Mouse (Mus musculus) lung, embryonic 14.5 days (tissue): Measurements from ENCODE around the gene Wbp11. TPM values are rescaled to one million over a fixed set of nuclear protein-coding genes. Genes with fewer than 3 reads are reported as not detected.

Experiments
- ATAC-seq: fragments of 200-750 bp; cut with Nextera tagmentation; 2 replicates; pipeline ENCODE4 v1.8.0; 2017; ENCODE audit warnings: mild to moderate bottlenecking, moderate TSS enrichment, moderate library complexity; ENCODE audit not compliant: insufficient read depth
- DNase-seq: peaks from one replicate; pipeline ENCODE4 v3.0.0-alpha.2; 2015
- H3K27ac ChIP-seq: fragments of 300-500 bp; sonication (generic); 2 replicates; pipeline ENCODE4 v1.5.1; 2014; ENCODE audit warnings: low read depth, mild to moderate bottlenecking, moderate library complexity
- H3K27me3 ChIP-seq: fragments of 300-500 bp; sonication (generic); 2 replicates; pipeline ENCODE4 v1.6.1; 2014; ENCODE audit warnings: low read length, control low read depth; ENCODE audit not compliant: insufficient read depth
- H3K36me3 ChIP-seq: fragments of 300-500 bp; sonication (generic); 2 replicates; pipeline ENCODE4 v1.6.1; 2014; ENCODE audit warnings: control low read depth; ENCODE audit not compliant: insufficient read depth
- H3K4me1 ChIP-seq: fragments of 300-500 bp; sonication (generic); 2 replicates; pipeline ENCODE4 v1.6.1; 2014; ENCODE audit warnings: antibody characterized with exemption, control low read depth; ENCODE audit not compliant: insufficient read depth
- H3K4me2 ChIP-seq: fragments of 300-500 bp; sonication (generic); 2 replicates; pipeline ENCODE4 v1.6.1; 2014; ENCODE audit warnings: mild to moderate bottlenecking
- H3K4me3 ChIP-seq: fragments of 300-500 bp; sonication (generic); 2 replicates; pipeline ENCODE4 v1.5.1; 2014; ENCODE audit warnings: low read depth, low read length
- H3K9ac ChIP-seq: fragments of 300-500 bp; sonication (generic); 2 replicates; pipeline ENCODE4 v1.6.1; 2014
- H3K9me3 ChIP-seq: fragments of 300-500 bp; sonication (generic); 2 replicates; pipeline ENCODE4 v1.6.1; 2016; ENCODE audit warnings: low read depth, low read length, control low read depth
- CTCF ChIP-seq: IDR thresholded peaks from 2 replicates; pipeline ENCODE4 v1.5.1; 2016; ENCODE audit warnings: antibody characterized with exemption, low read depth
- WGBS: fragments of 180-500 bp; shearing (Covaris S2); extraction: QIAGEN DNeasy Blood & Tissue Kit; methylation state at CpG from one replicate; pipeline ENCODE4 v1.1.7; 2014; 5-methylcytosine and 5-hydroxymethylcytosine counted together
- polyA plus RNA-seq: library from polyadenylated mRNA; unstranded; fragments of >200 nt; fragmentation: Nextera tagmentation; extraction: Ambion mirVana; gene quantifications from 2 replicates; pipeline ENCODE4 v1.2.1, GENCODE M21; 2014

The Wbp11 gene
- polyA plus RNA-seq, 1 experiment from 2014 or later = 134 TPM

DNA sequence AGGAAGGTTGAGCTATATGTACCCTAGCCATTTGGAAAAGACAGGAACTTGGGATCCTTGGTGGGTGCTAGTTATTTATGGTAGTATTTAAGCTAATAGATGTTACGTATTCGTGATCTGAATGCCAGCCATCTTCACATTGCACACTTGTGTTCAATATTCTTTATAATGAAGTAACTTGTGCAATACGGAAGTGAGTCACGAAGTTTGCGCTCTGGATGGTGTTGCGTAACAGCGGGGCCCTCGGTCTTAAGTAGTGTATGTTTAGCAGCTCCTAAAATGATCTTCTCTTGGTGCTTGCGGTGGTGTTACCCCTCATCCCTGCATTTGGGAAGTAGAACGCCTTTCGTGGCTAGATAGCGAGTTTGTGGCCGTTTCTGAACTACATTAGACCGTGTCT, 19.0 kb downstream of the Wbp11 start:
- Histone ChIP-seq H3K27ac (no peak overlapping the region), H3K4me1 (peaks cover 10% of the 10 kb centered on the region; the same call in 1 of the 2 replicates), H3K9me3 (no peaks in the 10 kb centered on the region), H3K36me3 (peaks cover 27% of the 10 kb centered on the region), H3K4me3 (peak overlapping the region; percentile 83), H3K4me2 (peak overlapping the region; percentile 95), H3K9ac (peak overlapping the region; percentile 68), H3K27me3 (no peaks in the 10 kb centered on the region)
- WGBS = 15% methylated on average over 14 of the region's 14 CpGs
- DNase-seq = peak; percentile 83
- no peak for TF ChIP-seq CTCF
- ATAC-seq = no peak

DNA sequence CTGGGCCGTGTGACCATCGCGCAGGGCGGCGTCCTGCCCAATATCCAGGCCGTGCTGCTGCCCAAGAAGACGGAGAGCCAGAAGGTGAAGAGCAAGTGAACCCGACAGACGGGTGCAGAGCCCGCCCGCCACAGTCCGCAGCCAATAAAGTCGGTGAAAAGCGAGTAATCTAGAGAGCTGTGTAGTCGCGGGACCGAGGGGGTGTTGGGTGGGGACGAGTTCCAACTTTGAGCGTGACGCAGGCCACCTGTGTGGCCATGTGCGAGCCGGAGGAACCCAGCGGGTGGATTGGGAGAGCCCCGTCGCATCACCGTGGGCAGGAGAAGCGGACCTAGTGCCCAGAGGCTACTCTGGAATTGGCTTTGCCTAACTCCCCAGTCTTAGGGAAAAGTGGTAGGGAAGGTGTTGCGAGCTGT, 19.4 kb downstream of the Wbp11 start:
- DNase-seq = peak; percentile 31
- no peak for TF ChIP-seq CTCF

DNA sequence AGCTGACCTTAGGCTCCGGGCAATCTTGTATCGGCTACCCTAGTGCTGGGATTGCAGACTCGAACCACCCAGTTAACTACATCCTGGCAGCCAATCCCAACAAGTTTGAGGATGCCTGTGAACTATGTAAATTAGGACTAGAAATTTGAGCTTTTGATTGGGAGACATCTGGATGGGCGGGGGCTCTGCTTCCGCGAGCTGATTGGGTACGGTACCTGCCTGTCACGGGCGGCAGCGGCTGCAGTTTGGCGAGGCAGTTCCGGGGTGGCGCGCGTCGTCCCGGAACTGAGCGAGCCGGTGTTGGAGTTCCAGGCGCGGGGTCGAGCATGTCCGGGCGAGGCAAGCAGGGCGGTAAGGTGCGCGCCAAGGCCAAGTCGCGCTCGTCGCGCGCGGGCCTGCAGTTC, 20.0 kb downstream of the Wbp11 start, which contains the start of gene H2afj:
Gene H2afj, plus strand, starts transcription at position 231 of the 404 bp plus-strand sequence.
- WGBS = under 1% methylated on average over 34 of the region's 34 CpGs
- Histone ChIP-seq H3K36me3 (peaks cover 16% of the 10 kb centered on the region), H3K9ac (peak within 1 kb of the TSS; percentile 68), H3K4me1 (peaks cover 15% of the 10 kb centered on the region), H3K4me3 (peak within 1 kb of the TSS; percentile 83), H3K27ac (peak within 1 kb of the TSS; percentile 87), H3K27me3 (no peaks in the 10 kb centered on the region), H3K9me3 (no peaks in the 10 kb centered on the region), H3K4me2 (peak within 1 kb of the TSS; percentile 95)
- ATAC-seq (peak; percentile 77), DNase-seq (peak; percentile 99)
- no peak for TF ChIP-seq CTCF

More for the DNA sequence above, 19.4 kb downstream of the Wbp11 start:
- Histone ChIP-seq H3K27me3 (no peaks in the 10 kb centered on the region), H3K4me2 (peak overlapping the region; percentile 95), H3K4me1 (peaks cover 10% of the 10 kb centered on the region; the same call in 1 of the 2 replicates), H3K4me3 (peak overlapping the region; percentile 83), H3K36me3 (peaks cover 22% of the 10 kb centered on the region), H3K9ac (peak overlapping the region; percentile 68), H3K27ac (peak overlapping the region; percentile 54; the same call in 1 of the 2 replicates), H3K9me3 (no peaks in the 10 kb centered on the region)
- WGBS = under 1% methylated on average over 27 of the region's 28 CpGs
- peak; percentile 29 for ATAC-seq

DNA sequence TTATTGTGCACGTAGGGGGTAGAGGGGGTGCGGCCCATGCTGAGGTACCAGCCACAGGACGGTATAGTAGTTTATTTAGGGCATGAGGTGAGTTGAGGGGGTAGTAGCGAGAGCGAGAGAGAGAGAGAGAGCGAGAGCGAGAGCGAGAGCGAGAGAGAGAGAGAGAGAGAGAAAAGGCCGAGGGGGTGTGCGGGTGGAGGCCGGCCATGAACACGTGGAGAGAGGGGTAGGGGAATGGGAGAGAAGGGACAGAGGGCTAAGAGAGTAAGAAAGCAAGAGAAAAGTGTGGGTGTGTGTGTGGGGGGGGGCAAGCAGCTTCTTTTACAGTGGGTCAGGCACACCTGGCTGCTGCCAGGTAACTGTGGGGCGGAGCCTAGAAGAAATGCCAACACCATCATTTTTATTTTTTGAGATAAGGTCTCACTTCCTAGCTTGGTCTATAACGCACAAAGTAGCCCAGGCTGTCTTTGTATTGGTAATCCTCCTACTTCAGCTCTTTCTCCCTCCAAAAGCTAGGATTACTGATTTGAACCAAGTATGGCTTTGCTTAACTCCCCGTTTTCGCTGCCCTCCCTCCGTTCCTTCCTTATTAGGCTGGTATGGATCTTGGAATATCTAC, 20.5 kb downstream of the Wbp11 start:
- Histone ChIP-seq H3K27me3 (no peaks in the 10 kb centered on the region), H3K4me2 (peak overlapping the region; percentile 95), H3K9ac (peak overlapping the region; percentile 41), H3K9me3 (no peaks in the 10 kb centered on the region), H3K36me3 (peaks cover 11% of the 10 kb centered on the region), H3K4me1 (peaks cover 15% of the 10 kb centered on the region), H3K27ac (peak overlapping the region; percentile 87), H3K4me3 (peak overlapping the region; percentile 83)
- TF ChIP-seq CTCF = no peak
- WGBS = 33% methylated on average over 18 of the region's 18 CpGs
- no peak; the same call in 1 of the 2 replicates for ATAC-seq
- peak; percentile 32 for DNase-seq

DNA sequence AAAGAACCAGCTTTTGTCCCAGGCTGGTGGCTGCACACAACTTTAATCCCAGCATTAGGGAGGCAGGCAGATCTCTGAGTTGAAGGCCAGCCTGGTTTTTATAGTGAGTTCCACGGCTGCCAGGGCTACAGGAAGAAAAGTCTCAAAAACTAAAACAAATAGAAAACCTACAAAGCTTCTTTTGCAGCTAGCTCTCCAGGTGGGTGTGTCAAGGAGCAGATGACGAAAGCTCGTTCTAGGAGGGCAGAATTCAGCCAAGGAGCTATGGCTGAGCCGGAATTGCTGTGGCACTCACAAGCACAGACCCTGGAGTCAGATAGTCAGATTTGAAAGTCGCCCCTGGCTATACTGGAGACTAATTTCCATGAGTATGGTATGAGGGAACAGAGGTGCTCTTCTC, 21.2 kb downstream of the Wbp11 start:
- Histone ChIP-seq H3K4me3 (peak overlapping the region; percentile 83; the same call in 1 of the 2 replicates), H3K4me1 (peaks cover 15% of the 10 kb centered on the region), H3K9ac (no peak overlapping the region; the same call in 1 of the 2 replicates), H3K36me3 (peaks cover 4% of the 10 kb centered on the region; the same call in 1 of the 2 replicates), H3K4me2 (peak overlapping the region; percentile 95), H3K27me3 (no peaks in the 10 kb centered on the region), H3K9me3 (no peaks in the 10 kb centered on the region), H3K27ac (peak overlapping the region; percentile 87)
- peak; percentile 67 for DNase-seq
- TF ChIP-seq CTCF = no peak
- no peak for ATAC-seq
- whole genome bisulfite sequencing = 49% methylated on average over 5 of the region's 5 CpGs

DNA sequence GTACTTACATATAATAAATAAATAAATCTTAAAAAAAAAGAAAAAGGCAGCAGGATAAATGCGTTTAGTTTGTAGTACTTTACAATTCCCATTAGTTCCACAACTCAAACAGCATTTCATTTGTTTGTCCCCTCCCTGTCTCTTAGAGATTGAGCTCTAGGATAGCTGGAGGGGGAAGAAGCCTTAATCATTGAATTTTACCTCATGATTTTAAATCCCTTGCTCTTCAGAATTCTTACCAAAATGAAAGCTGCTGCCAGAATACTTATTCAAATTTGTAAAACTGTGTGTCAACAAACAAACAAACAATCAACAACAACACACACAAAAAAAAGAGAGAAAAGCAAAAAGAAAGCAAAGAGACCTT, 22.6 kb downstream of the Wbp11 start:
- peaks cover 15% of the 10 kb centered on the region for H3K4me1 ChIP-seq
- peak overlapping the region; percentile 100; the same call in 1 of the 2 replicates for H3K27ac ChIP-seq
- H3K4me2 ChIP-seq = peak overlapping the region; percentile 92; the same call in 1 of the 2 replicates
- TF ChIP-seq CTCF = no peak
- H3K9ac ChIP-seq = no peak overlapping the region
- H3K36me3 ChIP-seq = no peaks in the 10 kb centered on the region
- H3K27me3 ChIP-seq = no peaks in the 10 kb centered on the region
- H3K4me3 ChIP-seq = no peak overlapping the region
- H3K9me3 ChIP-seq = no peaks in the 10 kb centered on the region
- ATAC-seq = no peak
- WGBS = 74% methylated on average over 1 of the region's 1 CpGs
- no peak for DNase-seq

DNA sequence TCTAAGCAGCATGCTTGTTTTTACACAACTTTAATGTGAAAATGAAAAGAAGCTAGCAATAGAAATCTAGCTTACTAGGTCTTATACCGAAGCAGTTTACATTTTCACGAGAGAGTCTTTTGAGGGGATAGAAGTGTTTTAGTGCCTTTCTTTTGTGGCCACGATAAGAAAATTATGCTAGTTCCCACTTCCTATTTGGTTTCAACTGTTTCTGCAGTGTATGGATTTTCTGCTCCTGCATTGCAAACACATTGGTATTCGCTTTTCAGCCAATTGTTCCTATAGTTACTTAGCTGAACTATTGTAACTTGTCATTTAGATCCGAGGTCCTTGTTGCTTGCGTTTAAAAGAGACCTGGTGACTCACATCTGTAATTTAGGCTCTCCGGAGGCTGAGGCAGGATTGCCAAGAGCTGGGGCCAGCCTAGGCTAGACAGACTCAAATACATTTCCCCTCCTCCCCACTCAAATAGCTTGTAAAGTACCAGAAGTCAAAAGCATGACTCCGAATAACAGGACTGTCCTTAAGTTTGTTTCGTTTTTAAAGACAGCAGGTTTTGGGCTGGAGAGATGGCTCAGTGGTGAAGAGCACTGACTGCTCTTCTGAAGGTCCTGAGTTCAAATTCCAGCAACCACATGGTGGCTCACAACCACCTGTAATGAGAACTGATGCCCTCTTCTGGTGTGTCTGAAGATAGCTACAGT, 23.2 kb downstream of the Wbp11 start:
- WGBS = 26% methylated on average over 9 of the region's 9 CpGs
- Histone ChIP-seq H3K4me2 (peak overlapping the region; percentile 92), H3K27me3 (no peaks in the 10 kb centered on the region), H3K9ac (peak overlapping the region; percentile 50), H3K36me3 (no peaks in the 10 kb centered on the region), H3K9me3 (no peaks in the 10 kb centered on the region), H3K4me3 (peak overlapping the region; percentile 72), H3K27ac (peak overlapping the region; percentile 100), H3K4me1 (peaks cover 15% of the 10 kb centered on the region)
- no peak for TF ChIP-seq CTCF
- DNase-seq (peak; percentile 52), ATAC-seq (no peak)
